Mouse (Mus musculus) forelimb bud, embryonic 11.5 days (tissue): ENCODE data around the gene Trim15.

ENCODE experiments used
- DNase-seq: peaks from one replicate; pipeline ENCODE4 v3.0.0-alpha.2; 2012; ENCODE audit warnings: low read depth, low spot score

The Trim15 gene

GRCm38 (mm10) chr17:36869955-36870810, 3.2 kb upstream of the Trim15 start:
- no peak for DNase-seq

- DNase-seq = no peak
Measured at GRCm38 (mm10) chr17:36869284-36869954, 2.4 kb upstream of the Trim15 start, which contains the start of gene Trim10. Trim10 (plus strand) TSS chr17:36869574.

DNA sequence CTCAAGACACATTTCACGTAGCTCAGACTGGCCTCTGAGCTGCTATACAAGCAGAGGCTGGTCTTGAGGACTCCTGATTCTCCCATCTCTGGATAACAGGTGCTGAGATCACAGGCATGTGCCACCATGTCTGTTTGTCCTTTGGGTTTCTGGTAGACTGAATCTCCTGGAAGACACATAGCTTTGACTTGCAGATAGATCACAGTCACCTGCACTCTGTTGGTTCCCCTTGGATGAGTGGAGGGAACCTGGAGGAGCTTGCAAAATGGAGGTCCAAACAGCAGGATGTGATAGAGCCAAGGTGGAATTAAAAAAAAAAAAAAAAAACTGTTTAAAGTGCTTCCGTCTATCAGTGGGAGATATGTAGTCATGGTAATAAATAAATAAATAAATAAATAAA, 1.8 kb upstream of the Trim15 start:
- no peak for DNase-seq

GRCm38 (mm10) chr17:36861680-36862079, 5.3 kb downstream of the Trim15 start:
- no peak for DNase-seq

DNA sequence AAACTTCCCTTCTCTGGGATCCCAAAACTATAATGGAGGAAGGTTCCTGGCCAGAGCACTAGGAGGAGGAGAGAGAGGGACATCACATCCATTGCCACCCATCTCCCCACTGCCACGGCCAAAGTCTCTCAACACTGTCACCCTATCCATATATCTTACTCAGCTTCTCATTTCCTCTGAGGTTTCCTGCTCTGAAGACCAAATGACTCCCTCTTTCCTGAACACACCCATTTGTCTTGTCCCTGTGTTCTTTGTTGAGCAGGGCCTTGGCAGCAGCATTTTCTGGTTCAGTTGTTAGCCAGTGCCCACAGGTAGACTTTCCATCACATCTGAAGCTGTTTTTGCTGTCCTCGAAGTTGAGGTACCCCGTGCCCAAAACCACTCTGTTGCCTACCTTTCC, 8.8 kb downstream of the Trim15 start:
- no peak for DNase-seq

DNA sequence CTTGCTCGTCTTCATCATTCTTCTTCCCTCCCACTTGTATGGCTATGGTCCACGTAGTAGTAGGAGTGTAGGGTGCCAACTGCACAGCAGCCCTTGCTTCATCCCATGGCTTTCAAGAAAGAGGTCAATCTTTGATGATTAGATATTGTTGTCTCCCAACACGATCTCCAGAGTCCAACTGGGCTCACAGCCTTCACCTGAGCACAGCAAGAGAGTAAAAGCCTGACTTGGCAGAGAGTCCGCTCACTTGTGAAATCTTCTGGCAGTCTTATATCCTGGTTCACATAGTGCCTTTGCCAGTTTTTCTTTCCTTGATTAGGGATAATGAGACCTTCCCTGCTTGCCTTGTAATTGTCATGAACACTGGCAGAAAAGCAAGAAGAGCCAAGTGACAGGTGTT, 10.8 kb downstream of the Trim15 start:
- no peak for DNase-seq

GRCm38 (mm10) chr17:36855484-36855883, 11.5 kb downstream of the Trim15 start:
- no peak for DNase-seq

- DNase-seq = no peak
Measured at GRCm38 (mm10) chr17:36851627-36852026, 15.4 kb downstream of the Trim15 start.

- no peak for DNase-seq
Measured at GRCm38 (mm10) chr17:36851200-36851599, 15.8 kb downstream of the Trim15 start.

GRCm38 (mm10) chr17:36849992-36850391, 17.0 kb downstream of the Trim15 start:
- no peak for DNase-seq

GRCm38 (mm10) chr17:36848911-36849310, 18.1 kb downstream of the Trim15 start:
- no peak for DNase-seq

GRCm38 (mm10) chr17:36844725-36845124, 22.3 kb downstream of the Trim15 start:
- no peak for DNase-seq

DNA sequence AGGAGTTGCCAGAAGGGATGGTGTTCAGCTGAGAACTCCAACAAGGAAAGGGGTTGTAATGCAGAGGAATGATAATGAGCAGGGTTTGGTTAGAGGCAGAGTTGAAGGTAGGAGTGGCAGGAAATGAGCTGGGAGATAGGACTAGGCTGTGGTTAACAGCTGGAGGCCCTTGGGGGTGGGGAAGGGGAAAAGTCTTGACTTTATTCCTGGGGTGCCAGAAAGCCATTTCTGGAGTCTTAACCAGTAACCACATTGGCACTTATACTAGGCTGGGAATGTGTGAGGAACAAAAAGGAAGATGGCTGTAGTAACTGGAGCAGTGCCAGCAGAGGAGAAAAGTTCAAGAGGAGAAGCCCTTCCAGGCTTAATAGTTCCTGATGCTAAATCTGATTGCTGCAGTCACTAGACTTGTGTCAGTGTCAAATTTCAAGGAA, 22.7 kb downstream of the Trim15 start:
- DNase-seq = no peak

DNA sequence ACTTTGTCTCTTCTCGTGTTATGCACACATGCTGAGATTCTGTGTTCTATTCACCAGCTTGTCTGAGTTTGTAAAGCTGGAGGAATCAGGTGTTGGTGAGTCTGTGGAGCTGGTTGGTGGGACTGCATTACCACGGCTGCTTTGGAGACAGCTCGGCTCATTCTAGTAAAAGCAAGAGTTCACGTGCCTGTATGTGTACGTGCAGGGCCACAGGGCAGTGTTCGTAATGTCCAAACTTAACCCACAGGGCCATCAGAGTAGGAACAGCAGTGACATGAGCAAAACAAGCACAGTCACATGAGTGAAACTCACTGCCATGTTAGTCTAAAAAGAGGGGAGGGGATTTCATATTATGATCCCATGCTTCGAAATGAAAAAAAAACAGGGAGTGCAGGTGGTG, 23.3 kb downstream of the Trim15 start:
- DNase-seq = no peak

GRCm38 (mm10) chr17:36840961-36841445, 26.0 kb downstream of the Trim15 start:
- DNase-seq = no peak

GRCm38 (mm10) chr17:36839931-36840330, 27.1 kb downstream of the Trim15 start:
- DNase-seq = no peak

DNA sequence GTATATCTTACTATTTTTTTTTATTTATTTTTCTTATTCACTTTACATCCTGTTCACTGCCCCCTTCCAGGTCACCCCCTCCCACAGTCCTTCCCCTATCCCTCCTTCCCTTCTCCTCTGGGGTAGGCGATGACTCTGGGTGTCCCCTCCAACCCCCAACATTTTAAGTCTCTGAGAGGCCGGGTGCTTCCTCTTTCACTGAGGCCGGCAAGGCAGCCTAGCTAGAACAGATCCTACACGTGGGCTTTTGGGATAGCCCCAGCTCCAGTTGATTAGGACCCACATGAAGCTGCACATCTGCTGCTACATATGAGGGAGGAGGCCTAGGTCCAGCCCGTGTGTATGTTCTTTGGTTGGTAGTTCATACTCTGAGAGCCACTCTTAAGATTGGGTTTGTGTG, 28.0 kb downstream of the Trim15 start:
- no peak for DNase-seq

GRCm38 (mm10) chr17:36836874-36837647, 29.9 kb downstream of the Trim15 start, which contains the start of gene Trim26:
Trim26 (plus strand) TSS chr17:36837134.
- DNase-seq = peak; percentile 98

DNA sequence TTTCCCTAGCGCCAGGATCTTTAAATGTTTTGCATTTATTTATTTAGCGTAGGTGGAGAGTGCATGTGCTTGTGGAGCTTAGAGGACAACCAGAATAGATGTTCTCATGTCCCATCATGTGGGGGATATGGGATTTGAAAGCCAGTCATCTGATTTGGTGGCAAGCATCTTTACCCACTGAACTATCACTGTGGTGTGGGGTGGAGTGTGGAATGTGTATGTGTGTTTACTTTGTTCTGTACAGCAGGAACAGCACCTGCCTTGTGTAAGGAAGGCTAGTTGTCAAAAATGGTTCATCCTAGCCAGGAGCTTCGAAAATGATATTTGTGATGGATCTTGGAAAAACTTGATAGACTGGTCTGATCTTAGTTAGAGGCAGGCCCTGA, 30.6 kb downstream of the Trim15 start:
- DNase-seq = no peak

DNA sequence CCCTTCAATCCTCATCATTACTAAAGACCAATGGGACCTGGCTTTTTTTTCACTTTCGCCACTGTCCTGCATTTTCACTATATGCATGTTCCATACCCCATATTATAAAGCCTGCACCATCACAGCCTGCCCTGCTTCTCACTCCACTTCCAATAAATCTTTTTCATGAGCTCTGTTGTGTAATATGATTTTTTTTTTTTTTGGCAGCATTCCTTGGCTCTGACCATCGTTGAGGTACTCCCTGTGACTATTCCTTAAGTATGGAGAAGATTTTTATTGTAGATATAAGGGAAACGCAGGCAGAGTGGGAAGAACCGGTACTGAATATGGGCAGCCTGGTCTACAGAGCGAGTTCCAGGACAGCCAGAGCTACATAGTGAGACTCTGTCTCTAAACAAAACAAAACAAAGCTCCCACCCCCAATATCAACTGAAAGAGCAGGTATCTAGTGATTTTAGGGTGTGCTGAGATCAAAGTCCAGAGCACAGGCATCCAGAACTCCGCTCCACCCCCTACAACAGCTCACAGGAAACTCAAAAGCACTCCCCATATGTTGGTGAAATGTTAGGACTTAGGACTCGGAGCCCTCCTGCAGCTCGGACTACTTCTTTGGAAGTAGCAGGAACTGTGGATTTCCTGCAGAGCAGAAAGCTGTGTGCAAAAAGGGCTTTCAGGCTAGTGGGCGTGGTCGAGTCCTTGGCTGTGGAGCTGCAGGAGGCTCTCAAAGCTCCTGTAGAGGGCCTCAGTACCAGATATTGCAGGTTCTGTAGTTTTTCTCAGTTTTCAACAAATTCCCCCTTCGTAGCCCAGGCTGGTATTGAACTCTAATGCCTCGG, 31.2 kb downstream of the Trim15 start:
- peak; percentile 58 for DNase-seq

DNA sequence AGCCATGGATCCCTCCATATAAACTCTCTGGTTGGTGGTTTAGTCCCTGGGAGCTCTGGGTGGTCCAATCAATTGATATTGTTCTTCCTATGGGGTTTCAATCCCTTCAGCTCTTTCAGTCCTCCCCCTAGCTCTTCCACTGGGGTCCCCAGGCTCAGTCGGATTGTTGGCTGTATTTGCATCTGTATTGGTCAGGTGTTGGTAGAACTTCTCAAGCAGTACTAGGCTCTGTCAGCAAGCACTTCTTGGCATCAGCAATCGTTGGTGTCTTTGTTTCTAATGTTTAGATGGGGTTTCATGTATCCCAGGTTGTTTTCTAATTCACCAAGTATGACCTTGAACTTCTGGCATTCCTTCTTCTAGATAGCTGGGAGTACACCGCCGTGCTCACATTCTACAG, 34.3 kb downstream of the Trim15 start:
- no peak for DNase-seq
